Mouse (Mus musculus): Measurements from ENCODE around the gene Cdc42bpg. TPM values are rescaled to one million over a fixed set of nuclear protein-coding genes. Genes with fewer than 3 reads are reported as not detected.

Gene Cdc42bpg
- total RNA-seq, 2 experiments from 2014 or later = 6.0 to 6.4 TPM

DNA sequence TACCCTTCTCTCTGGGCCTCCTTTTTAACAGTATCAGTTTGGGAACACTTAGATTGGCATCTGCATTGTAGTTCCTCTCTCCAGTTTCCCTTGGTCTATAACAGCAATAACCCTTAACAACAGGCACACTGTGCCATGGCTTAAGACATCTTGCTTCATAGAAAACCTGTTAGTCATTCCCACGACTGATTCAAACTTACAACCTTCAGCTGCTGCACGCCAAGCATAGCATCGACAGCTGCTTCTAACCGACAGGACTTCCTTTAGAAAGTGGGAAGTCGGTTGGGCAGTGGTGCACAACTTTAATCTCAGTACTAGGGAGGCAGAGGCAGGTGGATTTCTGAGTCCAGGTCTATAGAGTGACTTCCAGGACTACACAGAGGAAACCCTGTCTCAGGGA lies 24.9 kb downstream of the Cdc42bpg start:
- peak overlapping the region; percentile 56 for H3K4me3 ChIP-seq
- no peak for TF ChIP-seq CTCF (IDR thresholded peaks at IDR 0.05)
- no peak for DNase-seq
- peak overlapping the region; percentile 78 for H3K27ac ChIP-seq
- intact Hi-C loops (cut with DNase I) = loop anchor here (1.0 to 10.0 kb wide), 3 partner anchors 24 to 206 kb away; partner anchors contain the start of genes Cdc42bpg and Snx15

- TF ChIP-seq CTCF (IDR thresholded peaks at IDR 0.05) = peak; percentile 90
- intact Hi-C loops (cut with DNase I) = loop anchor here (1.0 to 10.0 kb wide), 3 partner anchors 25 to 207 kb away; partner anchors contain the start of genes Cdc42bpg and Snx15
- H3K27ac ChIP-seq = peak overlapping the region; percentile 78
- H3K4me3 ChIP-seq = peak overlapping the region; percentile 56
- DNase-seq = peak; percentile 70
Measured at GRCm38 (mm10) chr19:6331719-6332516, 25.7 kb downstream of the Cdc42bpg start.

- Histone ChIP-seq H3K27ac (peak overlapping the region; percentile 90), H3K4me3 (peak overlapping the region; percentile 79)
- intact Hi-C loops (cut with DNase I) = loop anchor here (10.0 kb wide), 1 partner anchor 209 kb away; the partner anchor contains the start of gene Snx15
- no peak for DNase-seq
- TF ChIP-seq CTCF (IDR thresholded peaks at IDR 0.05) = no peak
Measured at GRCm38 (mm10) chr19:6333761-6334595, 27.7 kb downstream of the Cdc42bpg start.

DNA sequence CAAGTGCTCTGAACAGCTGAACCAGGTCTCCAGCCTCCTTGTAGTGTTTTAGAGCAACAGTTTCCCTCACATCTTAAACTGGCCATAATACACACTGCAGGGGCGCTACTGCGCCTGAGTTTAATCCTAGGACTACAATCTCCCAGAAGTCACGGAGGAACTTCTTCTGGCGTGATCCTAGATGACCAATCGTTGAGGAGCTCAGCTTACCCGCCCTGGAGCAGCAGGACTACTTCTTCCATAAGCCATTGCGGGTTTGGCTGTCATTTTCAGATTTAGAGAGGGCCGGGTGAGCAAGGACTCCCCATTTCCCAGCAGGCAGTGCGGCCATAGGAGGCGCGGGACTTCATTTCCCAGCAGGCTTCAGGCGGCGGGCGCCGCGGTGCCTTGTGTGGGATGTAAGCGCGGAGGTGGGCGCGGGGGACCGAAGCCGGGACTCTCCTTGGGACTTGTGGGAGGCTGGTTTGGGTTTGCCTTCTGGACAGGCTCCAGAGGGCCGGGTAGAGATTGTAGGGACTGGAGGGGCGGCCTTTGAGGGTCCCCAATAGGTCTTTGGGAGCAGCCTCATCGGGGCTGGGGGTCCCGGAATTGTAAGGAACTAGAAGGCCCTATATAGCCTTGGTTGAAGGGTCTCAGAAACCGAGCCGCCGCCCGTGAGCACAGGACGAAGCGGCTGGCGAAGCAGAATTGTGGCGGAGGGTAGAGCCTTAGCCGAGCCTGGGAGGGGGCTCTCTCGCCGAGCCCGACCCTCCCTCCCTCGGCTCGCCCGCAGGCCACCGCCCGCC lies 28.6 kb downstream of the Cdc42bpg start, which contains the start of gene Men1:
Gene Men1, plus strand, starts transcription at position 307 of the 785 bp plus-strand sequence.
- intact Hi-C loops (cut with DNase I) = loop anchor here (10.0 kb wide), 1 partner anchor 210 kb away; the partner anchor contains the start of gene Snx15
- DNase-seq = peak; percentile 94
- Histone ChIP-seq H3K4me3 (peak within 1 kb of the TSS; percentile 79), H3K27ac (peak within 1 kb of the TSS; percentile 90)
- TF ChIP-seq CTCF (IDR thresholded peaks at IDR 0.05) = peak; percentile 58

- DNase-seq = no peak
- Histone ChIP-seq H3K4me3 (peak overlapping the region; percentile 79), H3K27ac (peak overlapping the region; percentile 90)
- no peak for TF ChIP-seq CTCF (IDR thresholded peaks at IDR 0.05)
- intact Hi-C loops (cut with DNase I) = loop anchor here (10.0 kb wide), 1 partner anchor 211 kb away; the partner anchor contains the start of gene Snx15
Measured at GRCm38 (mm10) chr19:6335458-6335827, 29.2 kb downstream of the Cdc42bpg start.

DNA sequence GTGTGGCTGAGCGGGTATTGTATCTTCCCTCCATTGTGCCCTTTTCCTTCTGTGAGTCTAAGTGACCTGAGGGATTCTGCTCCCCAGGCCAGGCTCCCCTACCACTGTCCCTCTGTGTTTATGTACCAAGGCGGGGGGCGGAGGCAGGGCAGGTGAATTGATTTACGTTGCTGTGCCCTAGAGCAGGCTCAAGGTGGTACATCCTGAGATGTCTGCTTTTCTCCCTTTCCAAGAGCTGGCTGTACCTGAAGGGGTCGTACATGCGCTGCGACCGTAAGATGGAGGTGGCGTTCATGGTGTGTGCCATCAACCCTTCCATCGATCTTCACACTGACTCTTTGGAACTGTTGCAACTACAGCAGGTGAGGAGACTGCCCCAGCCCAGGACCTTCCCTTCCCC lies 30.7 kb downstream of the Cdc42bpg start:
- peak; percentile 16 for DNase-seq
- no peak for TF ChIP-seq CTCF (IDR thresholded peaks at IDR 0.05)
- Histone ChIP-seq H3K4me3 (no peak overlapping the region; the same call in 1 of the 2 replicates), H3K27ac (no peak overlapping the region)
- intact Hi-C loops (cut with DNase I) = loop anchor here (10.0 kb wide), 1 partner anchor 212 kb away; the partner anchor contains the start of gene Snx15

- intact Hi-C loops (cut with DNase I) = loop anchor here (10.0 kb wide), 1 partner anchor 213 kb away; the partner anchor contains the start of gene Snx15
- TF ChIP-seq CTCF (IDR thresholded peaks at IDR 0.05) = no peak
- Histone ChIP-seq H3K4me3 (no peak overlapping the region), H3K27ac (no peak overlapping the region)
- DNase-seq = peak; percentile 20
Measured at GRCm38 (mm10) chr19:6338171-6338570, 31.9 kb downstream of the Cdc42bpg start.

GRCm38 (mm10) chr19:6338716-6339115 lies 32.5 kb downstream of the Cdc42bpg start:
- no peak overlapping the region for H3K4me3 ChIP-seq
- DNase-seq = peak; percentile 20
- TF ChIP-seq CTCF (IDR thresholded peaks at IDR 0.05) = no peak
- peak overlapping the region; percentile 88 for H3K27ac ChIP-seq
- intact Hi-C loops (cut with DNase I) = loop anchor here (10.0 kb wide), 1 partner anchor 214 kb away; the partner anchor contains the start of gene Snx15

DNA sequence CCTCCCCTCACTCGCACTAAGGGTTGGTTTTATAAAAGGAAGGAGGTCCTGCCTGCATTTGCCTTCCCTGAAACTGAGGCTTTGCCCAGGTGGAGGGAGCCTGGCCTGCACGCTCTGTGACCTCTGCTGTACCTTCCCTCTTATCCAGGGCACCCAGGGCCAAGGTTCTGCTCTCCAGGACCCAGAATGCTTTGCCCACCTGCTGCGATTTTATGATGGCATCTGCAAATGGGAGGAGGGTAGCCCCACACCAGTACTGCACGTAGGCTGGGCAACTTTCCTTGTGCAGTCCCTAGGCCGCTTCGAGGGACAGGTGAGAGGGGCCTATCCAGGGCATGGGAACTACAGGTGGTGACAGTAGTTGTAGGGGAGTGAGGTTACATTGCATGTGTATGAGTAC lies 32.9 kb downstream of the Cdc42bpg start:
- peak overlapping the region; percentile 88 for H3K27ac ChIP-seq
- peak; percentile 18 for DNase-seq
- H3K4me3 ChIP-seq = peak overlapping the region; percentile 94
- TF ChIP-seq CTCF (IDR thresholded peaks at IDR 0.05) = no peak
- intact Hi-C loops (cut with DNase I) = loop anchor here (10.0 kb wide), 1 partner anchor 214 kb away; the partner anchor contains the start of gene Snx15

DNA sequence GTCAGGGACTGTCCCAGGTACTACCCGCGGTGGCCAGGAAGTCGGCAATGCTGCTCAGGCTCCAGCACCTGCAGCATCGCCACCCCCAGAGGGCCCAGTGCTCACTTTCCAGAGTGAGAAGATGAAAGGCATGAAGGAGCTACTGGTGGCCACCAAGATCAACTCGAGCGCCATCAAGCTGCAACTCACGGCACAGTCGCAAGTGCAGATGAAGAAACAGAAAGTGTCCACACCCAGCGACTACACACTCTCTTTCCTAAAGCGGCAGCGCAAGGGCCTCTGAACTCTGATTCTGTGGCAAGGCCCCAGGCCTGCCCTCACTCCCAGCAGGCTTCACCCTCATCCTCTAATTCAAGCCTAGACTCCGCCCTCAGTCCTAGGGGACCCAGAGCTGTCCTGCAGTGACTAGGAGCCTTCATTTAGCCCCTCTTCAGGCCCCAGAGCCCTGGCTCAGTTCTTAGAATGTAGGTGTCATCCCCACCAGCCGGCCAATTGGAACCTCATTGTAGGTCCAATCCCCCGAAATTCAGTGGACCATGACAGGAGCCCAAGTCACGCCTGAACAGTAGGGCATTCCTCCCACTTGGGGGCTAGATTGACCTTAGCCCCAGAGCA lies 33.7 kb downstream of the Cdc42bpg start:
- intact Hi-C loops (cut with DNase I) = loop anchor here (10.0 kb wide), 1 partner anchor 215 kb away; the partner anchor contains the start of gene Snx15
- peak overlapping the region; percentile 88 for H3K27ac ChIP-seq
- peak; percentile 34; the same call in 1 of the 2 replicates for TF ChIP-seq CTCF (IDR thresholded peaks at IDR 0.05)
- peak overlapping the region; percentile 94 for H3K4me3 ChIP-seq
- DNase-seq = peak; percentile 56
